8 mouse cellular contexts compared by ENCODE assay signal in the genomic region with DNA sequence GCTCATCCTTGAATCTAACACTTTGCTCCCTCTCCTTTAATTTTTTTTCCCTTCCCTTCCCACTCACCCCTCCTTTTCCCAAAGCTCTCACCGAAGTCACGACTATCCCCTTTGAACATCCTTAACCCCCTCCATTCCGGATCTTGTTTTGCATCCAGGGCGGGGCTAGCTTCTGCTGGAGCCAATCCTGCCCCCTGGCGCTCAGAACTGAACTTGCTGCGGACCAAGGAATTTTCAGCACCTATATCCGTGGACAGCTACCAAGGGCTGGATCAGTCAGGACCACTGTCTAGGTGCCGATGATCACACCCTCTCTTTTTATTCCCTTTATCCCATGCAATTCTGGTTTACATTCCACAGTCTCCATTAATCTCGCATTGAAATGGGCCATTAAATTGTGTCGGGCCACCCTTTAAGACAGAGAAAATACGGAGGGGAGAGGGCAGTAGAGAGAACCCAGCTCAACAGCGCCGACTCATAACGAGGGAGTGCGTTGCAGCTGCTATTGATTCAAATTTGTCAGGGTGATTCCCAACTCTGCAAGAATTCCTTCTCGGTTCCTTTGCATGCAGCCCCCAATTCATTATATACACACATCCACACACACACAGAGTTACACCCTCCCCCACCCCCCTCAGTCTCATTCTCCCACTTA.
A peak's percentile ranks its signal among the peaks of the same experiment; 100 is the strongest.
DNase-seq lines count a peak whose midpoint lies in the region; ATAC-seq lines count a peak whose summit lies in the region.

No protein-coding gene starts in this region.

- peaks cover 45% of the 10 kb centered on the region for H3K27me3 ChIP-seq in hindbrain, embryonic 14.5 days (ENCODE audit: control insufficient read depth, insufficient read depth, low read length)

- under 1% methylated on average over 16 of the region's 16 CpGs for WGBS in hindbrain, embryonic 14.5 days

- peak overlapping the region; percentile 82 for H3K4me2 ChIP-seq in hindbrain, embryonic 14.5 days (replicated peaks)

- peak overlapping the region; percentile 48 for H3K4me3 ChIP-seq in hindbrain, embryonic 14.5 days (replicated peaks; ENCODE audit: low read length)

- no peaks in the 10 kb centered on the region for H3K36me3 ChIP-seq in hindbrain, embryonic 14.5 days (replicated peaks; ENCODE audit: control insufficient read depth, insufficient read depth)

- peak; percentile 36 for ATAC-seq in hindbrain, embryonic 14.5 days (ENCODE audit: low FRiP score)

- peak overlapping the region; percentile 81 for H3K9ac ChIP-seq in hindbrain, embryonic 14.5 days

- no peaks in the 10 kb centered on the region for H3K9me3 ChIP-seq in hindbrain, embryonic 14.5 days (ENCODE audit: control insufficient read depth, low read length)

- H3K4me1 ChIP-seq in hindbrain, embryonic 14.5 days (replicated peaks; ENCODE audit: control insufficient read depth, insufficient read depth, low read length), result peaks cover 41% of the 10 kb centered on the region

- peak overlapping the region; percentile 99 for H3K27ac ChIP-seq in hindbrain, embryonic 14.5 days

- peak; percentile 90 for DNase-seq in R1 (ENCODE audit: low read depth, low spot score)
- DNase-seq in cerebellum, postnatal 14 days, result peak; percentile 88
- DNase-seq in gastrocnemius, adult 18-20 months (ENCODE audit: low spot score), result peak; percentile 65
- peak; percentile 85 for DNase-seq in hindbrain, embryonic 14.5 days (ENCODE audit: low spot score)
- peak; percentile 84 to 87 for DNase-seq in layer of hippocampus, postnatal 10 days (ENCODE audit: low spot score in 2 of 2)
- DNase-seq in lung, postnatal 14 days, result peak; percentile 78
- peak; percentile 93 for DNase-seq in retina, embryonic 14.5 days (ENCODE audit: low spot score)
- DNase-seq in urinary bladder, postnatal 25 days (ENCODE audit: low spot score), result peak; percentile 70

Comparison
In these comparisons a context has a peak if more than half of its experiments do, and no peak if none do; other contexts are left out.
1. Peak in every context shown above with its lines: DNase-seq, ATAC-seq, H3K4me3 ChIP-seq and H3K27ac ChIP-seq.